Mouse (Mus musculus): Measurements from ENCODE around the gene Hoxd3.

DNA sequence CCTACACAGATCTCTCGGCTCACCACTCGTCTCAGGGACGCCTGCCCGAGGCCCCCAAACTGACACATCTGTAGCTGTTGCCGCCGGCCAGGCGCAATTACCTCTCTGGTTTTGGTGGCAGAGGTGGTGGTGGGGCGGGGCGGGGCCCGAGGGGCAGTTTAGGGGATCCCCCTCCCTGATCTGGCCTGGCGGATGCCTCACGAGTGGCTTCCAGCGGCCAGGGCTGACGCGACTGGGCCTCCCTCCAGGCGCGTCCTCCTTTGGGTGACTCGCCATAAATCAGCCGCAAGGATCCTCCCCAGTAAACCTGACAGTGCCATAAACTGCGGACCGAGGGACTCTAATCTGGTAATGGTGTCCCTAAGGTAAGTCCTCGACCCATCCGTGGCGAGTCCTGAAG lies 35.3 kb downstream of the Hoxd3 start:
- TF ChIP-seq CHD2 (IDR thresholded peaks at IDR 0.05; ENCODE audit: low read depth, low read length), result no peak
- no peak for TF ChIP-seq MAFK (IDR thresholded peaks at IDR 0.05; ENCODE audit: insufficient read depth, low read depth, low read length)

Data from ES-E14 (cell line).